Mouse (Mus musculus): ENCODE measurements around the gene Ear2. TPM values are rescaled to one million over a fixed set of nuclear protein-coding genes. Genes with fewer than 3 reads are reported as not detected.
"Not testable (repeated sequence)": the region's sequence is repeated elsewhere in the genome, so short reads cannot be mapped to it uniquely, and the experiment has no call there.

Gene Ear2
- polyA plus RNA-seq (2012; ENCODE audit: insufficient read depth, low replicate concordance): not detected in 2 replicates

DNA sequence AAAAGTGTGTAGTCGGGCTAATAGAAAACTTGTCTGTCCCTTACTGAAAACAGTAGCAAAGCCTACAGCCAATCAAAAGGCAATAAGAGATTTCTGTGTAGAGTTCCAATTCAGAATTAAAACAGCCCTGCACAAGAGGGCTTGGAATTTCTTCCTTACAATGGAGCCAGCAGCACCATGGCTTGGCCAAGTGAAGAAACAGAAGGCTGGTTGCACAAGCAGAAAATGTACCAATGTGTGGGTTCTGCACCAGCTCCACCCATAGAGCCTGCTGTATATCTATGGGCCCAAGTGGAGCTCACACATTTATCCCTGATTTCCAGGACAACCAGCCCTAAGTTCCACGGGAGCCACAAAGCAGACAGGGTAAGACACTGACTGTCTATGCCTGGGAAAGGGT, at the start of gene Ear2:
Gene Ear2, plus strand, starts transcription at position 301 of the 400 bp plus-strand sequence.
- H3K27me3 ChIP-seq (replicated peaks); H3K4me1 ChIP-seq; H3K9me3 ChIP-seq; H3K36me3 ChIP-seq (replicated peaks; ENCODE audit: low read length); H3K4me3 ChIP-seq (replicated peaks): not testable (repeated sequence)

DNA sequence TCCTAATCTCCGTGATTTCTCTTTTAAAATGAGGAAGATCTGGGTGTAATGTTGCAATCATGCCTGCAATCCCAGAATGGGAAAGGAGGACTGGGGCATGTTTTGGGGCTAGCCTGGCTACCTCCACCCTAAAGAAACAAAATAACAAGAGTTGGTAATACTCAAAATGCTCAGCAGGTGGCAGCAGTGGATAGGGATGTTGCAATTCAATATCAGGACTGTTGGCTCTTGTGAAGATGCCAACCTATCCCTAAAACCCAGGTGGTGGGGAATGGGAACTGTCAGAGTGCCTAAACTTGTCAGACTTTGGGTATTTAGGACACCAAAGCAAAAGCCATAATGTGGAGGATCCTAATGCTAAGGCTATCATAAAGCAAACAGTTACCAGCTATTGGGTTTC, 34.6 kb upstream of the Ear2 start:
- H3K4me3 ChIP-seq (replicated peaks); H3K4me1 ChIP-seq; H3K9me3 ChIP-seq; H3K27me3 ChIP-seq (replicated peaks); H3K36me3 ChIP-seq (replicated peaks; ENCODE audit: low read length): not testable (repeated sequence)

DNA sequence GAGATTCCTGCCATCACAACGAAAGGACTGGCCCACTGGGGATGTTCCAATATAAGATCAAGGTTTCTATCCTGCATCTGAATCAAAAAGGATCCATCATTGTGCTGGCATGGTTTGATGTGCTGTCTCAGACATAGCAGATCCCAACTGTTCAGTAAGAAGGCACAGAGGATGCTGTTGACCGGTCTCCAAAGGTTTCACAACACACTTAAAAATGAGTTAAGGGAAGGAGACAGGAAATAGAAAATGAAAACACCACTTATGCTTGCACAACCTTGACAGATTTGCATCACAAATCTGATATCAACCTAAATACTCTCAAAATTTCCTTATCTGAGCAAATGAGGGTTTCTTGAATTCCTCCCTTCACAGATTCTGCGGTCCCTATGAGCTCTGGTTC, 31.9 kb upstream of the Ear2 start:
- H3K36me3 ChIP-seq (replicated peaks; ENCODE audit: low read length); H3K27me3 ChIP-seq (replicated peaks): not testable (repeated sequence)

DNA sequence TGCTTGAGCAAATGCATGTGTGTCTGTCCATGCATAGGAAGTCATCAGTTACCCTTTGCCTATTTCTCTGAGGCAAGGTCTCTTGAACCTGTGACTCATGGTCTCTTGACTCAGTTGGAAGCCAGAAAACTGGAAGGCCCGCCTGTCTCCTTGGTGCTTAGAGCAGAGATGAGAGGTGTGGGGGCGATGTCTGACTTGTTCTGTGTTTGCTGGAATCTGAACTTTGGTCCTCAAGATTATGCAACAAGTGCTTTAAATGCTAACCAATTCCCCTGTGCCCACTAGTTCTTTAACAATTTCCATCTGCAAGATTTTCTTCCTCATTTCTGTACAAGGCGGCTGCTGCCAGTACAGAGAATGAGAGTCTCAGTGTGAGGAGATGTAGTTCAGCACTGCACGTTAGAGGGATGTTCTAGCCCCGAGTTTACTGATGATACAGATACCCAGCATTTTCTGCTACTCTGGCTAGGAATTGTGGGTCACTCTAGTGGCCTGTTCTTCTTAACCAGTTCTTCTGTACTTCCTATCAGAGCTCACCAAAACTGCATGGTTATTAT, 24.6 kb upstream of the Ear2 start:
- not testable (repeated sequence) for H3K27me3 ChIP-seq (replicated peaks); H3K4me1 ChIP-seq; H3K4me3 ChIP-seq (replicated peaks); H3K36me3 ChIP-seq (replicated peaks; ENCODE audit: low read length); H3K9me3 ChIP-seq

More for the DNA sequence above, 31.9 kb upstream of the Ear2 start:
- not testable (repeated sequence) for H3K4me3 ChIP-seq (replicated peaks); H3K4me1 ChIP-seq; H3K9me3 ChIP-seq

DNA sequence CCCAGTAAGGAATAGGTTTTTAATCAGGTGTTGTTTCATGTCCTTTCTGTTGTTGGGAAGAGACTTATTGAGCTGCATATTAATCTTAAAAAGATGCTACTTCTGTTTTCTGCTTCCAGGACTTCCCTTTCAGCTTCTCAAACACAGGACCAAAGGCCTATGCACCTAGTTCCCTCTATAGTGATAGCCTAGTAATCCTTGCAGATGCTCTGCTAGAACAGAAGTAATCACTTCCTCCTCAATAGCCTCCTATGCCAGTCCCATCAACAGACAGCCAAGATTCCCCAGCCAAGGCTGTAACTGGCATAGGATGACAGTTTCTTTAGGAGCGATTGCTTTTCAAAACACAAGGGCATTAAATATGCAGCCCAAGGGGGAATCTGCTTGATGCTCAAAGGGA, 15.9 kb upstream of the Ear2 start:
- not testable (repeated sequence) for H3K4me1 ChIP-seq; H3K4me3 ChIP-seq (replicated peaks); H3K9me3 ChIP-seq; H3K27me3 ChIP-seq (replicated peaks); H3K36me3 ChIP-seq (replicated peaks; ENCODE audit: low read length)

DNA sequence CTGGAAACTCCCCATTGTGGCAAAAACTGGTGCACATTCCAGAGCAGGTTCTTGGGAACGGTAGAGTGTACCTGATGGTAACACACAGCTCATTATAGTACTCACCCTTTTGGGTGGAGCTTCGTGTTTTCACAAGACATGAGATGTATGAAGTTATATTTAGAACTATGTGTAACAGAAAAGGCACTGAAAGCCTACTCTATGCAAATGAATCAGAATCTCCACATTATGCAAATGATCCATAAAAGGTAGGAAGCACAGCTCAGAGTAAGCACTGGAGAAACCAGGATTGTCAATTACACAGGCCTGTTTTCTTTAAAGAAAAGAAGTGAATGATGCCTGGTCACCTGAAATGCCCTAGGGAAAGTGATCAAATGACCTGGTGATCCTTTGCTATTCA, 14.9 kb upstream of the Ear2 start:
- H3K4me3 ChIP-seq (replicated peaks); H3K4me1 ChIP-seq; H3K36me3 ChIP-seq (replicated peaks; ENCODE audit: low read length); H3K27me3 ChIP-seq (replicated peaks); H3K9me3 ChIP-seq: not testable (repeated sequence)

DNA sequence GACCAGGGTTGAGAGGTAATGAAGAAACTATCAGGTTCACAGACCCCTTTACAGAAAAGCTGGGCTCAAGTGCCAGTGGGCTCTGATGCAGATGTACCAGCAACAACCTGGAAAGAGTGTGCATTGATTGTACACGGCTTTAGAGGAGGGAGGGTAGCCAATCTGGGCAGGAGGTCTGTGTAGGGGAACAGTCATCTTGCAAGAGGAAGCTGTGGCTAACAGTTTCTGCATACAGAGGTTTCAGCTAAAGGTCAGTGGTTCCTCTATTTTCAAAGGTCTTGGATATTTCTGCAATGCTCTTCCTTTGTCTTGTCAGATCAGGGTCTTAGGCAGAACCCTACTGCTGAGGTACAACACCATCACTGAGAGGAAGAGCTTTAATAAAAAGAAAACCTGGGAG, 10.9 kb upstream of the Ear2 start:
- H3K36me3 ChIP-seq (replicated peaks; ENCODE audit: low read length); H3K4me1 ChIP-seq; H3K9me3 ChIP-seq; H3K4me3 ChIP-seq (replicated peaks); H3K27me3 ChIP-seq (replicated peaks): not testable (repeated sequence)

DNA sequence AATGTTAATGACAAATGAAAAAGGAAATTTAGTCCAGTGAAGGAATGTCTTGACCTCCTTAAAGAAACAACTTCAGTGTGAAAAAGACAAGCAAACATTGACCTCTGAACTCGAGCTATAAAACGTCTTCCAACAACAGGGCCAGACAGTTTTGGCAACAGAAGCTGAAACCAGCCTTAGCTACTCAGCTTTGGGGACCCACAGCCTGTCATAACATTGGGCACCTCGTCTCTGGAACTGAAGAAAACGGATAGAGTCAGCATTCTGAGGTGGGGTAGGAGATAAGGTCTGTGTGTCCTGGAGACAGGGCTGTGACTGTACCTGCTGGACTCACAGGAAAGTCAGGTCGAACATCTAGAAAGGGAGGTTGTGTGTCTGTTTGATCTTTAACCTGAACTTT, 8.0 kb upstream of the Ear2 start:
- not testable (repeated sequence) for H3K9me3 ChIP-seq; H3K4me3 ChIP-seq (replicated peaks); H3K36me3 ChIP-seq (replicated peaks; ENCODE audit: low read length); H3K4me1 ChIP-seq; H3K27me3 ChIP-seq (replicated peaks)

DNA sequence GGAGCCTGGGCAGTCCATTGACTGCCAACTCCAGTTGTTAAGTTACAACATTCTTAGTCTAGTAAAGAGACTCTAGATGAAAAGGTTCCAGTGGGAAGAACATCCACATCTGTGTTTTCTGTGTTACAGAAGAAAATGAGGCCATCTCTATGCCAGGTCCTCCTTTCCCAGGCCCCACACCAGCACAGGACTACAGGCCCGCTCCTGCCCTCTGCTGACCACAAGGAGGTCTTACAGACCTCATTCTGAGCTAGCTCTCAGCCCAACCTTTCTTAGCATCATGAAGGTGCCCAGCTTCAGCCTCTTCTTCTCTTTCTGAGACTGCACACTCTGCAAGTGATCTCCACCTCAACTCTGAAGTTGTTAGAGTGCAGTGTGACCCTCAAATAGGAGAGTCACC, 2.4 kb upstream of the Ear2 start:
- not testable (repeated sequence) for H3K4me1 ChIP-seq; H3K4me3 ChIP-seq (replicated peaks)

DNA sequence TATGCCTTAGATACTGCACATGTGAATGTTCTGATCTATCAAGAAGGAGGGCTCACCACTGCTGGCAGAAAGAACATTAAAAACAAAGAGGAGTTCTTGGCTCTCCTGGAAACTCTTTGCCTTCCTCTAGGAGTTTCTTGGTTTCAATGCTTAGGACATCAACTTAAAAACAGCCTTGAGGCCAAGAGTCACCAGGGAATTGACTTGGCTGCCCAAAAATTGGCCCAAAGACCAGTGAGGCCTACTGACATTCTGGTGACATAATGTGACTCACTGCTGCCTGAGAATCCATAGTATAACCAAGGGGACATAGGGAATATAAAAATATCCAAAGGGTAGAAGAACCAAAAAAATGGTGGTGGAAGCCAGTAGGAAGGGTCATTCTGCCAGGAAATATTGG, 8.5 kb downstream of the Ear2 start:
- Histone ChIP-seq H3K9me3 (peaks cover 3% of the 10 kb centered on the region; the same call in 1 of the 2 replicates), H3K4me1 (no peaks in the 10 kb centered on the region), H3K36me3 (replicated peaks; ENCODE audit: low read length) (no peaks in the 10 kb centered on the region), H3K4me3 (replicated peaks) (no peak overlapping the region), H3K27me3 (replicated peaks) (no peaks in the 10 kb centered on the region)
- TF ChIP-seq GATA1 (IDR thresholded peaks at IDR 0.05; ENCODE audit: borderline replicate concordance, low read length) (no peak), FLI1 (IDR thresholded peaks at IDR 0.05; ENCODE audit: low read length) (no peak)

More for the DNA sequence above, 2.4 kb upstream of the Ear2 start:
- not testable (repeated sequence) for H3K9me3 ChIP-seq; H3K36me3 ChIP-seq (replicated peaks; ENCODE audit: low read length); H3K27me3 ChIP-seq (replicated peaks)

DNA sequence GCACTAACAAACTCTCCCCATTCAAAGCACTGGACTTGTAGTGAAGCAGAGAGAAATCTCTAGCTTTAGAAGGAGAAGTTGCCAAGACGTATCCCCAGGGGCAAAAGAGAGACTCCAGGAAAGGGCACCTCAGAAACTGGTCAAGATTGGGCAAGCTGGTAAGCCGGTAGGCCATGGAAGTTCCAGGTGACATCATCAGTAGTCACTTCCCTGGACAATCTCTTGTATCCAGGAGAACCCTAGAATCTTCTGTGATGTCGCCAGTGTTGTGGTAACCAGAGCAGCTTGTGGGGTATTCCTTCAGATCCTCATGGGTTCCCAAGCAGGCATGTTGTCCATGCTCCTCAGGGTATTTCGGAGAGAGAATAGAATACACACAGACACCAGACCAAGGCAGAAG, 21.1 kb downstream of the Ear2 start, which contains the start of gene Gm3327:
Gene Gm3327, plus strand, starts transcription at position 301 of the 400 bp plus-strand sequence.
- H3K27me3 ChIP-seq (replicated peaks); H3K36me3 ChIP-seq (replicated peaks; ENCODE audit: low read length); H3K4me1 ChIP-seq; H3K4me3 ChIP-seq (replicated peaks); H3K9me3 ChIP-seq: not testable (repeated sequence)

Other genes starting within 250 kb of the Ear2 start
- not detected in 2 replicates for gene Ear1, start 227.1 kb upstream of the Ear2 start, polyA plus RNA-seq (2012; ENCODE audit: insufficient read depth, low replicate concordance)
- gene Ear10, start 179.1 kb upstream of the Ear2 start, polyA plus RNA-seq (2012; ENCODE audit: insufficient read depth, low replicate concordance): not detected in 2 replicates
- gene Gm8113, start 177.3 kb upstream of the Ear2 start, polyA plus RNA-seq (2012; ENCODE audit: insufficient read depth, low replicate concordance): not detected in 2 replicates
- gene Ang5, start 145.6 kb upstream of the Ear2 start, polyA plus RNA-seq (2012; ENCODE audit: insufficient read depth, low replicate concordance): not detected in 2 replicates
- not detected in 2 replicates for gene Ang6, start 100.4 kb upstream of the Ear2 start, polyA plus RNA-seq (2012; ENCODE audit: insufficient read depth, low replicate concordance)
- not detected in 2 replicates for gene Gm3327, start 21.2 kb downstream of the Ear2 start, polyA plus RNA-seq (2012; ENCODE audit: insufficient read depth, low replicate concordance)
- gene Gm8212, start 95.0 kb downstream of the Ear2 start, polyA plus RNA-seq (2012; ENCODE audit: insufficient read depth, low replicate concordance): not detected in 2 replicates
- gene 4930503E14Rik, start 110.6 kb downstream of the Ear2 start, polyA plus RNA-seq (2012; ENCODE audit: insufficient read depth, low replicate concordance): not detected in 2 replicates
- not detected in 2 replicates for gene Gm8220, start 182.9 kb downstream of the Ear2 start, polyA plus RNA-seq (2012; ENCODE audit: insufficient read depth, low replicate concordance)
- not detected in 2 replicates for gene Gm5930, start 235.9 kb downstream of the Ear2 start, polyA plus RNA-seq (2012; ENCODE audit: insufficient read depth, low replicate concordance)